Mouse (Mus musculus) ES-E14 (cell line): ENCODE measurements around the gene Afm.

Experiments used
- CHD2 ChIP-seq: IDR thresholded peaks from 2 replicates; pipeline ENCODE4 v1.6.1; 2014; ENCODE audit warnings: mild to moderate bottlenecking, low read depth, low read length, inconsistent platforms
- HCFC1 ChIP-seq: IDR thresholded peaks from 2 replicates; pipeline ENCODE4 v1.6.1; 2012; ENCODE audit warnings: low read length, inconsistent platforms, borderline replicate concordance; ENCODE audit not compliant: insufficient read depth

DNA sequence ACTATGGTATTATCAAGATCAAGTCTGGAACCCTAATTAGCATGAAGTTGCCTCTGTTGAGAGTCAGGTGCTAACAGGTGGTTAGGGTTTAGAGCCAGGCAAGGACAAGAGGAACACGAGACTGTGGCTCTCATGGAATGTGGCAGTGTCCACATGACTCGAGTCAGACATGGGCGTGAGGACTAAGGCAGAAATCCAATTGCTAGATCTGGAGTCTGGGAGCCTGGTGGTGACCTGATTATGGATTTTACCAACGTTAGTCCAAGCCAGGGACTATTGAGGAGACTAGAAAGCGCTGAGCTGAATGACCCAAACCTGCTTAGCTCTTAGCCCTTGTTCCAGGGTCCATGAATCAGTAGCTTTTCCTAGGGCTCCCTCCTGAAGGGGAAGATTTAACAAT lies 49.1 kb downstream of the Afm start:
- TF ChIP-seq CHD2 (no peak), HCFC1 (no peak)
